Mouse (Mus musculus) lung, adult 2 months (tissue): ENCODE results near the gene Ugt1a5. TPM values are rescaled to one million over a fixed set of nuclear protein-coding genes. Genes with fewer than 3 reads are reported as not detected.

ENCODE experiments used
- DNase-seq: peaks from one replicate; pipeline ENCODE4 v3.0.0; 2022
- H3K4me1 ChIP-seq: fragments of 200-500 bp; 2 replicates; pipeline ENCODE4 v1.6.1; 2011; ENCODE audit warnings: low read length; ENCODE audit not compliant: control insufficient read depth, insufficient read depth
- H3K4me3 ChIP-seq: fragments of 200-500 bp; replicated peaks from 2 replicates; pipeline ENCODE3; 2011; ENCODE audit warnings: low read depth, mild to moderate bottlenecking, control low read depth, low read length; ENCODE audit errors: extremely low read depth
- CTCF ChIP-seq: fragments of 200-500 bp; IDR thresholded peaks from 2 replicates; pipeline ENCODE4 v1.5.1; 2011; ENCODE audit warnings: mild to moderate bottlenecking, low read length, control low read depth; ENCODE audit not compliant: insufficient read depth
- POLR2A ChIP-seq: fragments of 200-500 bp; IDR thresholded peaks from 2 replicates; pipeline ENCODE4 v1.6.1; 2011; ENCODE audit warnings: low read depth, mild to moderate bottlenecking, control low read depth, low read length, borderline replicate concordance; ENCODE audit errors: extremely low read depth
- WGBS: fragments of 180-500 bp; shearing (Covaris S2); methylation state at CpG from one replicate; pipeline ENCODE4 v1.1.7; 2018; 5-methylcytosine and 5-hydroxymethylcytosine counted together
- polyA plus RNA-seq: library from polyadenylated mRNA; depleted of rRNA; stranded (reverse); fragments of >200 nt; gene quantifications from 2 replicates; pipeline ENCODE4 v1.2.3, GENCODE M21; 2012

Gene Ugt1a5
- polyA plus RNA-seq, 1 experiment, result 0.36 TPM

GRCm38 (mm10) chr1:88248658-88249057 lies 82.8 kb downstream of the Ugt1a5 start:
- no peak for TF ChIP-seq POLR2A
- TF ChIP-seq CTCF, result no peak
- no peak overlapping the region for H3K4me3 ChIP-seq
- no peaks in the 10 kb centered on the region for H3K4me1 ChIP-seq
- no peak for DNase-seq
- WGBS, result 56% methylated on average over 4 of the region's 4 CpGs

- TF ChIP-seq CTCF (no peak), POLR2A (no peak)
- no peak overlapping the region for H3K4me3 ChIP-seq
- no peak for DNase-seq
- H3K4me1 ChIP-seq, result no peaks in the 10 kb centered on the region
- WGBS, result 73% methylated on average over 7 of the region's 7 CpGs
Observed at GRCm38 (mm10) chr1:88249596-88249995, 83.8 kb downstream of the Ugt1a5 start.

GRCm38 (mm10) chr1:88250023-88250422 lies 84.2 kb downstream of the Ugt1a5 start:
- TF ChIP-seq POLR2A (no peak), CTCF (no peak)
- DNase-seq, result no peak
- WGBS, result 78% methylated on average over 5 of the region's 5 CpGs
- no peaks in the 10 kb centered on the region for H3K4me1 ChIP-seq
- H3K4me3 ChIP-seq, result no peak overlapping the region

- H3K4me3 ChIP-seq, result no peak overlapping the region
- TF ChIP-seq CTCF (no peak), POLR2A (no peak)
- 69% methylated on average over 8 of the region's 8 CpGs for WGBS
- H3K4me1 ChIP-seq, result no peaks in the 10 kb centered on the region
- no peak for DNase-seq
Observed at GRCm38 (mm10) chr1:88253106-88253505, 87.3 kb downstream of the Ugt1a5 start.

- no peak overlapping the region for H3K4me3 ChIP-seq
- H3K4me1 ChIP-seq, result no peaks in the 10 kb centered on the region
- WGBS, result 66% methylated on average over 6 of the region's 6 CpGs
- TF ChIP-seq CTCF (no peak), POLR2A (no peak)
- DNase-seq, result no peak
Observed at GRCm38 (mm10) chr1:88253540-88253939, 87.7 kb downstream of the Ugt1a5 start.

GRCm38 (mm10) chr1:88254793-88255465 lies 89.1 kb downstream of the Ugt1a5 start:
- WGBS, result 82% methylated on average over 12 of the region's 12 CpGs
- no peaks in the 10 kb centered on the region for H3K4me1 ChIP-seq
- H3K4me3 ChIP-seq, result no peak overlapping the region
- no peak for DNase-seq
- no peak for TF ChIP-seq POLR2A
- TF ChIP-seq CTCF, result no peak

GRCm38 (mm10) chr1:88255466-88255857 lies 89.7 kb downstream of the Ugt1a5 start:
- H3K4me3 ChIP-seq, result no peak overlapping the region
- H3K4me1 ChIP-seq, result no peaks in the 10 kb centered on the region
- 55% methylated on average over 2 of the region's 2 CpGs for WGBS
- TF ChIP-seq CTCF (no peak), POLR2A (no peak)
- DNase-seq, result no peak

GRCm38 (mm10) chr1:88255989-88256754 lies 90.4 kb downstream of the Ugt1a5 start:
- TF ChIP-seq CTCF (no peak), POLR2A (no peak)
- Histone ChIP-seq H3K4me3 (no peak overlapping the region), H3K4me1 (no peaks in the 10 kb centered on the region)
- no peak for DNase-seq
- 74% methylated on average over 13 of the region's 13 CpGs for WGBS

- H3K4me3 ChIP-seq, result no peak overlapping the region
- 70% methylated on average over 10 of the region's 10 CpGs for WGBS
- DNase-seq, result no peak
- no peaks in the 10 kb centered on the region for H3K4me1 ChIP-seq
- TF ChIP-seq CTCF, result no peak
- no peak for TF ChIP-seq POLR2A
Observed at GRCm38 (mm10) chr1:88256886-88257663, 91.3 kb downstream of the Ugt1a5 start.
